Mouse (Mus musculus): ENCODE data around the gene Lancl1. TPM values are rescaled to one million over a fixed set of nuclear protein-coding genes. Genes with fewer than 3 reads are reported as not detected.

The Lancl1 gene
- polyA plus RNA-seq, 1 experiment = 135 TPM

DNA sequence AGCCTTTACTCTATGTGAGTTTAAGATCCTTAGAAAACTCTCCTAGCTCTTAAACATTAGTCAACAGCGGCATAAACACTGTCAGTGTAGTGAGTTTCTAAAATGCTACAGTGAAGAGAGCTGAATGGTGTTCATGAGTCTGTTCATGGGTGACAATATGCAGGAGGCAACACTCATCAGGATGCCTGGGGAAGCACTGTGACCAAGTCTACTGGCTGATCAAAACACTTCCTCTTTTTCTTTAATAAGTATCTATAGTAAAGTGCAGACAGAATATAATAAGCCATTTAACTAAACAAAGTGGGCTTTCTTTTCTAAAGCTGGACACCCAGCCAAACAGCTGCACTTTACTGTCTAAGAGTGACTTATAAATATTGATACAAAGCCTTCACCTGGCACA lies 37.3 kb downstream of the Lancl1 start:
- no peak overlapping the region for H3K27ac ChIP-seq (ENCODE audit: control insufficient read depth, insufficient read depth, low read length)
- H3K27me3 ChIP-seq (ENCODE audit: control insufficient read depth, insufficient read depth, low read length) = no peaks in the 10 kb centered on the region
- H3K4me1 ChIP-seq (replicated peaks; ENCODE audit: control insufficient read depth, insufficient read depth, low read length) = no peaks in the 10 kb centered on the region
- no peak for DNase-seq
- no peak overlapping the region for H3K4me3 ChIP-seq (ENCODE audit: control insufficient read depth, insufficient read depth, low read length)
- peaks cover 26% of the 10 kb centered on the region for H3K36me3 ChIP-seq (ENCODE audit: control insufficient read depth, insufficient read depth, low read length)
- TF ChIP-seq CTCF (IDR thresholded peaks at IDR 0.05; ENCODE audit: borderline replicate concordance, control insufficient read depth, extremely low read depth, insufficient read depth, low read length, poor library complexity) (no peak), POLR2A (IDR thresholded peaks at IDR 0.05; ENCODE audit: control insufficient read depth, extremely low read depth, insufficient read depth, low read length, poor library complexity) (no peak)
- WGBS = 89% methylated on average over 1 of the region's 1 CpGs

DNA sequence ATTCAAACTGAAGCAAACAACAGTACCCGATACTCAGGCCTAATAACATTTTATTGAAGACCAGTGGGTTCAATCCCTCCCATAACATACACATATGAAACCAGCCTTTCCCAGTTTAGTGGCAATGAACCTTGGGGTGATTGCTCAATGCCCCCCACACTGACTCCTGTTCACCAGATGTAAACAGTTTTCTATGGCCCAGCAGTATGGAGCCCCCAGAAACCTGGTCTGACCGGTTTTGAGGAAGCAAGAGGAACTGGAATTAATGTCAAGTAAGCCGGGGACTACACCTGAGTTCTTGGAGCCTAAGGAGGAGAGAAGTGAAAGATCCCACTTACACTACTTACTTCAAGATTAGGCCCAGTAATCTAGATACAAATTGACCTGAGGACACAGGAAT lies 38.2 kb downstream of the Lancl1 start:
- Histone ChIP-seq H3K27me3 (ENCODE audit: control insufficient read depth, insufficient read depth, low read length) (no peaks in the 10 kb centered on the region), H3K4me3 (ENCODE audit: control insufficient read depth, insufficient read depth, low read length) (no peak overlapping the region), H3K36me3 (ENCODE audit: control insufficient read depth, insufficient read depth, low read length) (peaks cover 20% of the 10 kb centered on the region), H3K4me1 (replicated peaks; ENCODE audit: control insufficient read depth, insufficient read depth, low read length) (no peaks in the 10 kb centered on the region), H3K27ac (ENCODE audit: control insufficient read depth, insufficient read depth, low read length) (no peak overlapping the region)
- no peak for TF ChIP-seq POLR2A (IDR thresholded peaks at IDR 0.05; ENCODE audit: control insufficient read depth, extremely low read depth, insufficient read depth, low read length, poor library complexity)
- TF ChIP-seq CTCF (IDR thresholded peaks at IDR 0.05; ENCODE audit: borderline replicate concordance, control insufficient read depth, extremely low read depth, insufficient read depth, low read length, poor library complexity) = no peak
- no peak for DNase-seq
- WGBS = 95% methylated on average over 3 of the region's 3 CpGs

DNA sequence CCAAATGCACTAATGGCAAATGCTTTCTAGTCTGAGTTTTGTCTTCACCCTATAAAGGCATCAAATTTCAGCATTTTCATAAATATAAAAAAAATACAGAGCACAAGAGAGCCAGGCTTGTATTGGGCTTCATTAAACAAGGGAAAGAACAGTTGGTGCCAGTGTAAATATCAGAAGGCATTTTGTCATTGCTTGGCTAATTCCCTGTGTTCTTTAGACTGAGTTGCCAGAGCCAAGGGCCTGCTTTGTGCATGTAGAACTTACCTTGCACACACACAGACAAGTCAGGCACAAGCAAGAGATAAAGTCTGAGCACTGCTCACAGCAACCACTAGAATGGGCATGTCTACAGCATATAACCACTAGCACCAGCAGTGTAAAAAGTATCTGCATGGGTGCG lies 40.1 kb downstream of the Lancl1 start:
- TF ChIP-seq POLR2A (IDR thresholded peaks at IDR 0.05; ENCODE audit: control insufficient read depth, extremely low read depth, insufficient read depth, low read length, poor library complexity) (no peak), CTCF (IDR thresholded peaks at IDR 0.05; ENCODE audit: borderline replicate concordance, control insufficient read depth, extremely low read depth, insufficient read depth, low read length, poor library complexity) (no peak)
- no peaks in the 10 kb centered on the region for H3K4me1 ChIP-seq (replicated peaks; ENCODE audit: control insufficient read depth, insufficient read depth, low read length)
- no peak overlapping the region for H3K27ac ChIP-seq (ENCODE audit: control insufficient read depth, insufficient read depth, low read length)
- 100% methylated on average over 1 of the region's 1 CpGs for WGBS
- DNase-seq = no peak
- H3K36me3 ChIP-seq (ENCODE audit: control insufficient read depth, insufficient read depth, low read length) = peaks cover 3% of the 10 kb centered on the region
- H3K27me3 ChIP-seq (ENCODE audit: control insufficient read depth, insufficient read depth, low read length) = no peaks in the 10 kb centered on the region
- no peak overlapping the region for H3K4me3 ChIP-seq (ENCODE audit: control insufficient read depth, insufficient read depth, low read length)

DNA sequence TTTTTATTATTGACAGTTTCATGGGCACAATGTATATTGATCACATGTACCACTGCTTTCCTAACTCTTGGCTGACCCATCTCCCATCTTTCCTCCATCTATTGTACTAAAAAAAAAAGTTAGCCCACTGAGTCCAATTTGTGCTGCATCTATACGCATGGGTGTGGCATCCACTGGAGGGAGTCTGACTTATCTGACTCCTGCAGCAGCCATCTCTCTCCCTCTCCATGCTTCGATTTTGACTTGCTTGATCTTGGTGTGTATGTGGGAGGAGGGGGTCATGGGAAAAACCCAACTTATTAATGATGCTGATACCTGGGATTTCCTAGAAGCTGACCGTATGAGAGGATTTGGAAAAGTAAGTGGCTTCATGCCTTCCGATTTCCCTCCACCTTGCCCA lies 40.5 kb downstream of the Lancl1 start:
- no peaks in the 10 kb centered on the region; the same call in 1 of the 2 replicates for H3K36me3 ChIP-seq (ENCODE audit: control insufficient read depth, insufficient read depth, low read length)
- DNase-seq = no peak
- H3K27ac ChIP-seq (ENCODE audit: control insufficient read depth, insufficient read depth, low read length) = no peak overlapping the region
- no peak for TF ChIP-seq CTCF (IDR thresholded peaks at IDR 0.05; ENCODE audit: borderline replicate concordance, control insufficient read depth, extremely low read depth, insufficient read depth, low read length, poor library complexity)
- no peak for TF ChIP-seq POLR2A (IDR thresholded peaks at IDR 0.05; ENCODE audit: control insufficient read depth, extremely low read depth, insufficient read depth, low read length, poor library complexity)
- 97% methylated on average over 4 of the region's 4 CpGs for WGBS
- H3K4me1 ChIP-seq (replicated peaks; ENCODE audit: control insufficient read depth, insufficient read depth, low read length) = no peaks in the 10 kb centered on the region
- no peaks in the 10 kb centered on the region for H3K27me3 ChIP-seq (ENCODE audit: control insufficient read depth, insufficient read depth, low read length)
- no peak overlapping the region for H3K4me3 ChIP-seq (ENCODE audit: control insufficient read depth, insufficient read depth, low read length)

DNA sequence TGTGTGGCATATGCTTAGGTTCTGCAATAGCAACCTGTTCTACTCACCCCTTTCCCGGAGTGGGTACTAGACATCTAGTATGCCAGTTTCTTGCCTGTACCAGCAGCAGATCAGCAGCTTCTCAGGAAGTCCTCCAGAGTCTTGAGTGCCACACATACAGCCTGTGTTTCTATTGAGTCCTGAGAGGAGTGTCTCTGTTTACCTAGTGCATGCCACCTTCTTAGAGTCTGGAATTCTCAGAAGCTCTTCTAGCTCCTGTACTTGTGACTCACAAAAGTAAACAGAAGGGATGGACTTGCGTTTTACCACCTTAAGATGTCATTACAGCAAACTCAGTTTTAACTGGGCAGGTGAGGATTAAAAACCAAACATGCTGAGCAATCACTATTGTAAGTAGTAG lies 41.9 kb downstream of the Lancl1 start:
- Histone ChIP-seq H3K27ac (ENCODE audit: control insufficient read depth, insufficient read depth, low read length) (no peak overlapping the region), H3K4me3 (ENCODE audit: control insufficient read depth, insufficient read depth, low read length) (no peak overlapping the region), H3K27me3 (ENCODE audit: control insufficient read depth, insufficient read depth, low read length) (no peaks in the 10 kb centered on the region), H3K36me3 (ENCODE audit: control insufficient read depth, insufficient read depth, low read length) (no peaks in the 10 kb centered on the region), H3K4me1 (replicated peaks; ENCODE audit: control insufficient read depth, insufficient read depth, low read length) (no peaks in the 10 kb centered on the region)
- no peak for DNase-seq
- WGBS = 96% methylated on average over 2 of the region's 2 CpGs
- TF ChIP-seq POLR2A (IDR thresholded peaks at IDR 0.05; ENCODE audit: control insufficient read depth, extremely low read depth, insufficient read depth, low read length, poor library complexity) (no peak), CTCF (IDR thresholded peaks at IDR 0.05; ENCODE audit: borderline replicate concordance, control insufficient read depth, extremely low read depth, insufficient read depth, low read length, poor library complexity) (no peak)

DNA sequence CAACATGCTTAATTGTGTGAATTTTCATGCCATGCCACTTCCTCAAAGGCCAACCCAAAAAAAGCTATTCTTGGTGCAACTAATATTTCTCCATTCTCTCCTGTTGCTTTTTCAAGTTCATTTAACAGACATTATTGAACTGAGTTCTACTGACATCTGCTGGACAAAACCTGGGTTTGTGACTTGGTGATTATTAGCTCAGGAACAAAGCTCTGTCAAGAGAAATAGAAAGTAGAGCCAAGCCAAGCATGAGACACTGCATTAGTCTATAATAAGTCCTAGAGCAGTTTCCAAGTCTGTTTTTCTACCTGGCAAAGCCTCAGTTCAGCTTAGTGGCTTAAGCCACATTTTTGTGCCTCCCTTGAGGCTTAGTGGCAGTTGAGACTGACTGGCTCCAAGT lies 45.9 kb downstream of the Lancl1 start:
- DNase-seq = no peak
- H3K27ac ChIP-seq (ENCODE audit: control insufficient read depth, insufficient read depth, low read length) = no peak overlapping the region
- H3K4me3 ChIP-seq (ENCODE audit: control insufficient read depth, insufficient read depth, low read length) = no peak overlapping the region
- peaks cover 3% of the 10 kb centered on the region for H3K4me1 ChIP-seq (replicated peaks; ENCODE audit: control insufficient read depth, insufficient read depth, low read length)
- H3K27me3 ChIP-seq (ENCODE audit: control insufficient read depth, insufficient read depth, low read length) = no peaks in the 10 kb centered on the region
- no peaks in the 10 kb centered on the region for H3K36me3 ChIP-seq (ENCODE audit: control insufficient read depth, insufficient read depth, low read length)
- TF ChIP-seq POLR2A (IDR thresholded peaks at IDR 0.05; ENCODE audit: control insufficient read depth, extremely low read depth, insufficient read depth, low read length, poor library complexity) (no peak), CTCF (IDR thresholded peaks at IDR 0.05; ENCODE audit: borderline replicate concordance, control insufficient read depth, extremely low read depth, insufficient read depth, low read length, poor library complexity) (no peak)

DNA sequence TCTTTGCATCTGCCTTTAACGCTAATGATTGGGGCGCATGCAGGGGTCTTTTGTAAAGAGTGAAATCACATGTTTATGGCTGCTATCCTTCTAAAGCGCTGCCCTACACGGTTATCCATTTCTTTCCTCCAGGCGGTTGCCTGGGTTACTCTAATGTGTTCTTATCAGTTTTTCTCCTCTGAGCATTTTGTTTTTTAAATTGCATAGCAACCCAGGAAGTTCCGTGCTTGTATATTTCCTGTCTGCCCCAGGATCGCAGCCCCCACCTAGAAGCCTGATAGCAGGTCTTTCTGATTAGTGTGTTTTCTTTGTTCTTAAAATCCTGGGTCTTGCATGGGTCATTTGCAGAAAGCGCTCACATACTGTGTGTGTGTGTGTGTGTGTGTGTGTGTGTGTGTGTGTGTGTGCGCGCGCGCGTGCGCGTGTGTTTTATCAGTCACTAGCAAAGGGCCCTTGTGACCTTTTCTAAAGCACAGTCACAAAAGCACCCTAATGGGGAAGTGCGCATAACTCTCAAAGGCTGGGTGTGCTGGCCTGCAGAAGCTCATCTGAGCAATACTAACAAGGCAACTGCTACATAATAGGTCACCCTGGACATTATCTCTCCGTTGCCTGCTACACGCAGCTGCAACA lies 51.0 kb downstream of the Lancl1 start:
- H3K36me3 ChIP-seq (ENCODE audit: control insufficient read depth, insufficient read depth, low read length) = no peaks in the 10 kb centered on the region
- DNase-seq = no peak
- TF ChIP-seq CTCF (IDR thresholded peaks at IDR 0.05; ENCODE audit: borderline replicate concordance, control insufficient read depth, extremely low read depth, insufficient read depth, low read length, poor library complexity) (no peak), POLR2A (IDR thresholded peaks at IDR 0.05; ENCODE audit: control insufficient read depth, extremely low read depth, insufficient read depth, low read length, poor library complexity) (no peak)
- H3K4me3 ChIP-seq (ENCODE audit: control insufficient read depth, insufficient read depth, low read length) = peak overlapping the region; percentile 45
- no peaks in the 10 kb centered on the region for H3K27me3 ChIP-seq (ENCODE audit: control insufficient read depth, insufficient read depth, low read length)
- H3K27ac ChIP-seq (ENCODE audit: control insufficient read depth, insufficient read depth, low read length) = peak overlapping the region; percentile 56; the same call in 1 of the 2 replicates
- WGBS = 21% methylated on average over 18 of the region's 18 CpGs
- peaks cover 6% of the 10 kb centered on the region for H3K4me1 ChIP-seq (replicated peaks; ENCODE audit: control insufficient read depth, insufficient read depth, low read length)
